Mouse (Mus musculus) forebrain, embryonic 12.5 days (tissue): ENCODE data around the gene Jak3. TPM values are rescaled to one million over a fixed set of nuclear protein-coding genes. Genes with fewer than 3 reads are reported as not detected.

ENCODE experiments used
- ATAC-seq: fragments of 200-750 bp; cut with Nextera tagmentation; 2 replicates; pipeline ENCODE4 v1.8.0; 2017; ENCODE audit warnings: moderate TSS enrichment; ENCODE audit not compliant: low FRiP score
- H3K27ac ChIP-seq: fragments of 300-500 bp; sonication (generic); 2 replicates; pipeline ENCODE4 v1.5.1; 2016; ENCODE audit warnings: mild to moderate bottlenecking
- H3K27me3 ChIP-seq: fragments of 300-500 bp; sonication (generic); 2 replicates; pipeline ENCODE4 v1.6.1; 2016; ENCODE audit warnings: mild to moderate bottlenecking
- H3K36me3 ChIP-seq: fragments of 300-500 bp; sonication (generic); replicated peaks from 2 replicates; pipeline ENCODE4 v1.6.1; 2016; ENCODE audit warnings: mild to moderate bottlenecking
- H3K4me1 ChIP-seq: fragments of 300-500 bp; sonication (generic); 2 replicates; pipeline ENCODE4 v1.6.1; 2016
- H3K4me2 ChIP-seq: fragments of 300-500 bp; sonication (generic); 2 replicates; pipeline ENCODE4 v1.6.1; 2016; ENCODE audit warnings: mild to moderate bottlenecking, moderate library complexity
- H3K4me3 ChIP-seq: fragments of 300-500 bp; sonication (generic); replicated peaks from 2 replicates; pipeline ENCODE4 v1.5.1; 2016; ENCODE audit warnings: mild to moderate bottlenecking
- H3K9ac ChIP-seq: fragments of 300-500 bp; sonication (generic); 2 replicates; pipeline ENCODE4 v1.6.1; 2016; ENCODE audit warnings: mild to moderate bottlenecking
- H3K9me3 ChIP-seq: fragments of 300-500 bp; sonication (generic); 2 replicates; pipeline ENCODE4 v1.6.1; 2016
- WGBS: fragments of 180-500 bp; shearing (Covaris S2); methylation state at CpG from one replicate; pipeline ENCODE4 v1.1.7; 2016; 5-methylcytosine and 5-hydroxymethylcytosine counted together
- polyA plus RNA-seq: library from polyadenylated mRNA; unstranded; fragments of >200 nt; fragmentation: Nextera tagmentation; extraction: Ambion mirVana; gene quantifications from 2 replicates; pipeline ENCODE4 v1.2.1, GENCODE M21; 2016

Jak3 gene
- 2.5 and 2.9 TPM in 2 replicates for polyA plus RNA-seq

DNA sequence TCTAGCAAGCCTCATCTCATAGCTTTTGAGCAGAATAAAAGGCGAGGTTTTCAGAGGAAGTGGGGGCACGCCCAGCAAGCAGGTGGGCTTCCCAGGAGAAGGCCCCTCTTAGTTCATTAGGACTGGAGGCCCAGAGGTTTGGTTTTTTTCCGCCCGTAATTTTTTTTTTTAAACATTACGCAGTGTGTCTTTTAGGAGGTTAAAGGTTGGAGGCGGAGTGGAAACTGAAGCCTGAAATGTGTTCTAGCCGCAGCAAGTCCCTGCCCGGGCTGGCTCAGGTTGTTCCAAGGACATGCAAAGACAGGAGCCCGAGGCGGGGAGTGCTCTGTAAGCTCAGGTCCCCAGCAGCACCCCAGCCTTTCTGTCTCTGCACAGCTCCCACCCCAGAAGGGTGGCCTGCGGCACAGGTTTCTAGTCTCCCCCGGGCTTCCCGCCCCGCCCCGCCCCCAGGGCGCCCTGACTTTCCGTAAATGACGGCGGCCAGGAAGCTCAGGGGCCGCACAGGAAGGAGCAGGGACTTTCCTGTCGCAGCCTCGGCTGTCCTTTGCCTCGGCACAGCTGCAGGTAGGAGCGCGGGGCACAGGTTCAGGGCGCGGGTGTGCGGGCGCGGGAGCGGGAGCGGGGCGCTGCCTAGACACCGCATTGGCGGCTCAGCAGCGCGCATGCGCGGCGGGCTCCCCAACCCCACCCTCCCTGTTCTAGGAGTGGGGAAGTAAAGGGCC lies at the start of gene Jak3:
Gene Jak3 (plus strand): TSS at position 277 of the 722 bp plus-strand sequence.
- Histone ChIP-seq H3K36me3 (no peaks in the 10 kb centered on the region), H3K4me1 (peaks cover 24% of the 10 kb centered on the region), H3K4me2 (peak within 1 kb of the TSS; percentile 95), H3K4me3 (peak within 1 kb of the TSS; percentile 71), H3K9ac (peak within 1 kb of the TSS; percentile 85), H3K27ac (no peak within 1 kb of the TSS), H3K27me3 (peaks cover 75% of the 10 kb centered on the region), H3K9me3 (no peaks in the 10 kb centered on the region)
- WGBS, result 2% methylated on average over 40 of the region's 40 CpGs
- peak; percentile 68 for ATAC-seq

GRCm38 (mm10) chr8:71626753-71627152 lies 49.3 kb upstream of the Jak3 start:
- Histone ChIP-seq H3K4me2 (no peak overlapping the region), H3K27ac (no peak overlapping the region), H3K27me3 (peaks cover 27% of the 10 kb centered on the region), H3K4me1 (peaks cover 15% of the 10 kb centered on the region), H3K4me3 (no peak overlapping the region), H3K9me3 (0 out of 2 replicates have a peak, but pooled peaks cover 2% of the 10 kb centered on the region), H3K36me3 (peaks cover 42% of the 10 kb centered on the region), H3K9ac (no peak overlapping the region)
- no peak for ATAC-seq
- 85% methylated on average over 9 of the region's 9 CpGs for WGBS

GRCm38 (mm10) chr8:71627265-71628099 lies 48.6 kb upstream of the Jak3 start:
- WGBS, result 51% methylated on average over 9 of the region's 9 CpGs
- H3K27ac ChIP-seq, result peak overlapping the region; percentile 42; the same call in 1 of the 2 replicates
- no peak for ATAC-seq

DNA sequence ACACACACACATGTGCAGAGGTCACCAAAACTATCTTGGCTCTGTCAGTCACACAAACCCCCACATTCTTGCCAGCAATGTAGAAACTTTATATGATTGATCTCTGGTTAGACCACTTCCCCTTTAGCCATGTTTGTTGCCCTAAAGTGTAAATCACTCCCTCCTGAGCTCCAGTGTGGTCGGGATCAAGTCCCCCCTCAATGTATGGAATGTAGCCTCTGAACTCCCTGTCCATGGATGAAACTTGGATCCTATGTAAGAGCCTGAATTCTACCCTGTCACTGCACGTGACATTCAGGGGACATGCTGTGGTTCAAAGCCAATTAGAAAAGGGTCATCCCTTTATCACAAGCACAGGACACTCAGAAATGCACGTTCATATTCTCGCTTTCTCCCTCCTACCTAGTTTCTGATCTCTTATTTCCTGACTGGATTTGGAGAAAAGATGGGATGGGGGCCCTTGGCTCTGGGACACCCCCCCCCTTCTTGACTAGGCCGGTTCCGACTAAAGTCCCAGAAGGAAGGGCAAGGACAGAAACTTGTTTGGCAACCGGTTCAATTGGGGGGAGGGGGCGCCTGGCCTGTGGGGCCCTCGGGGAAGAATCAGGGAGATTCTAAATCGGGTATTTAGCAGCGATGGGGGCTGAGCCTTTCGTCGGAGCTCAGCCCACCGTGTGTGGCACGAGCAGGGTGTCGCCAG lies 47.5 kb upstream of the Jak3 start:
- Histone ChIP-seq H3K4me1 (peaks cover 15% of the 10 kb centered on the region), H3K27ac (peak overlapping the region; percentile 68; the same call in 1 of the 2 replicates), H3K27me3 (peaks cover 44% of the 10 kb centered on the region), H3K4me2 (peak overlapping the region; percentile 93), H3K9me3 (peaks cover 10% of the 10 kb centered on the region), H3K36me3 (peaks cover 28% of the 10 kb centered on the region), H3K9ac (peak overlapping the region; percentile 52), H3K4me3 (peak overlapping the region; percentile 43)
- WGBS, result 8% methylated on average over 16 of the region's 16 CpGs
- no peak for ATAC-seq

More at GRCm38 (mm10) chr8:71627265-71628099, 48.6 kb upstream of the Jak3 start:
- H3K27me3 ChIP-seq, result peaks cover 33% of the 10 kb centered on the region
- peaks cover 15% of the 10 kb centered on the region for H3K4me1 ChIP-seq
- H3K4me2 ChIP-seq, result no peak overlapping the region
- no peak overlapping the region for H3K4me3 ChIP-seq
- H3K9ac ChIP-seq, result no peak overlapping the region
- H3K9me3 ChIP-seq, result 0 out of 2 replicates have a peak, but pooled peaks cover 2% of the 10 kb centered on the region
- peaks cover 34% of the 10 kb centered on the region for H3K36me3 ChIP-seq

- WGBS, result under 1% methylated on average over 55 of the region's 55 CpGs
- H3K4me1 ChIP-seq, result peaks cover 16% of the 10 kb centered on the region
- H3K27me3 ChIP-seq, result peaks cover 50% of the 10 kb centered on the region
- peaks cover 23% of the 10 kb centered on the region for H3K36me3 ChIP-seq
- peak overlapping the region; percentile 93 for H3K4me2 ChIP-seq
- H3K9me3 ChIP-seq, result peaks cover 12% of the 10 kb centered on the region
- peak overlapping the region; percentile 52 for H3K9ac ChIP-seq
- H3K27ac ChIP-seq, result peak overlapping the region; percentile 68
- peak; percentile 86 for ATAC-seq
- H3K4me3 ChIP-seq, result peak overlapping the region; percentile 43
These were observed 46.9 kb upstream of the Jak3 start for GRCm38 (mm10) chr8:71629096-71629697.

GRCm38 (mm10) chr8:71629781-71630212 lies 46.3 kb upstream of the Jak3 start:
- H3K4me1 ChIP-seq, result peaks cover 19% of the 10 kb centered on the region
- peaks cover 12% of the 10 kb centered on the region for H3K9me3 ChIP-seq
- 1% methylated on average over 25 of the region's 25 CpGs for WGBS
- peak overlapping the region; percentile 68; the same call in 1 of the 2 replicates for H3K27ac ChIP-seq
- peak; percentile 46 for ATAC-seq
- H3K36me3 ChIP-seq, result peaks cover 17% of the 10 kb centered on the region
- peaks cover 56% of the 10 kb centered on the region for H3K27me3 ChIP-seq
- H3K4me2 ChIP-seq, result peak overlapping the region; percentile 93
- peak overlapping the region; percentile 52 for H3K9ac ChIP-seq
- peak overlapping the region; percentile 43 for H3K4me3 ChIP-seq

DNA sequence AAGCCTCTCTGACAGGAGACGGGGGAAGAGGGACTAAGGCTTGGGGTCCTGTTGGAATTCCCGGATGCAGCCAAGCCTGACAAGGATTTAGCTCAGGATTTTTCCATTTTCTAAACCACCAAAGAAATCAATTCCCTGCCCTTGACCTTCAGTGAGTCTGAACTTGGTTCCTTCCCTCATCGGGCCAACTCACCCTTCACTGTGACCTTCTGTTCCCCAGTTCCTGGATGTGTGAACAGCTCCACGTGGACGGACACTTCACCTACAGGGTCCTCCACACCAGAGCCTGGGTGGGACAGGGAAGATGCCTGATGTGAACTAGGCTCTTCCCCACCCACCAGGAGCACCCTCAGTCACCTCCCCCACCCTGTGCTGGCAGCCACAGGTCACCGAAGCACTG lies 45.3 kb upstream of the Jak3 start:
- H3K4me1 ChIP-seq, result peaks cover 19% of the 10 kb centered on the region
- H3K27me3 ChIP-seq, result peaks cover 64% of the 10 kb centered on the region
- ATAC-seq, result no peak
- peaks cover 11% of the 10 kb centered on the region for H3K36me3 ChIP-seq
- no peak overlapping the region for H3K4me2 ChIP-seq
- H3K27ac ChIP-seq, result no peak overlapping the region
- peaks cover 12% of the 10 kb centered on the region for H3K9me3 ChIP-seq
- H3K4me3 ChIP-seq, result no peak overlapping the region
- H3K9ac ChIP-seq, result no peak overlapping the region
- WGBS, result 89% methylated on average over 6 of the region's 6 CpGs

DNA sequence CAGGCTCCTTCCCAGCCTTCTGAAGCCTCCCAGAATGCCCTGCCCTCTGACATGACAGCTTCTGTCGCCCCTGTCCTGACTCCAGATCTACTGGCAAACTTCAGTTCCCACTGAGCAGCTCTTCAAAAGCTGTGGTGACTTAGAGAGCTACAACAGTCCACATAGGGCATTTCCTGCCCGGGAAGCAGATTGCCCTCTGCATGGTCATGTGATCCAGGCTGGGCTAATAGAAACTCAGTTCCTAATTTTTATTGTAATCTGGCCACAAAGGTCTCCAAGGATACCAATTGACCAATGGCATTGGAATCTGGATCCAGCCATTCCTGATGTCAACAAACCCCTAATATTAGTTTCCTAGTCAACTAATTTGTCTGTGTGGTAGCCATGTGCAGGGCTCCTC lies 44.2 kb upstream of the Jak3 start:
- Histone ChIP-seq H3K4me1 (peaks cover 19% of the 10 kb centered on the region), H3K9ac (no peak overlapping the region), H3K4me3 (no peak overlapping the region), H3K9me3 (peaks cover 12% of the 10 kb centered on the region), H3K36me3 (peaks cover 5% of the 10 kb centered on the region), H3K4me2 (no peak overlapping the region), H3K27me3 (peaks cover 70% of the 10 kb centered on the region), H3K27ac (no peak overlapping the region)
- WGBS, result 73% methylated on average over 2 of the region's 2 CpGs
- no peak for ATAC-seq

GRCm38 (mm10) chr8:71633164-71633563 lies 42.9 kb upstream of the Jak3 start:
- Histone ChIP-seq H3K4me3 (no peak overlapping the region), H3K9me3 (peaks cover 12% of the 10 kb centered on the region), H3K27ac (no peak overlapping the region), H3K4me2 (no peak overlapping the region), H3K27me3 (peaks cover 72% of the 10 kb centered on the region), H3K4me1 (peaks cover 19% of the 10 kb centered on the region), H3K9ac (no peak overlapping the region), H3K36me3 (peaks cover 5% of the 10 kb centered on the region)
- WGBS, result 8% methylated on average over 19 of the region's 22 CpGs
- ATAC-seq, result no peak

GRCm38 (mm10) chr8:71633981-71634667 lies 42.0 kb upstream of the Jak3 start:
- H3K4me3 ChIP-seq, result peak overlapping the region; percentile 13
- peak; percentile 45; the same call in 1 of the 2 replicates for ATAC-seq
- H3K27ac ChIP-seq, result 0 out of 2 replicates have a peak overlapping the region, but pooled peaks have one; percentile 9
- H3K27me3 ChIP-seq, result peaks cover 75% of the 10 kb centered on the region
- no peak overlapping the region for H3K9ac ChIP-seq
- H3K4me1 ChIP-seq, result peaks cover 13% of the 10 kb centered on the region
- 2% methylated on average over 26 of the region's 26 CpGs for WGBS
- H3K9me3 ChIP-seq, result peaks cover 12% of the 10 kb centered on the region
- H3K36me3 ChIP-seq, result peaks cover 5% of the 10 kb centered on the region
- peak overlapping the region; percentile 41 for H3K4me2 ChIP-seq
